Mouse (Mus musculus): Measurements from ENCODE around the gene Gm3238.
"Not testable (repeated sequence)": the region's sequence is repeated elsewhere in the genome, so short reads cannot be mapped to it uniquely, and the experiment has no call there.

DNA sequence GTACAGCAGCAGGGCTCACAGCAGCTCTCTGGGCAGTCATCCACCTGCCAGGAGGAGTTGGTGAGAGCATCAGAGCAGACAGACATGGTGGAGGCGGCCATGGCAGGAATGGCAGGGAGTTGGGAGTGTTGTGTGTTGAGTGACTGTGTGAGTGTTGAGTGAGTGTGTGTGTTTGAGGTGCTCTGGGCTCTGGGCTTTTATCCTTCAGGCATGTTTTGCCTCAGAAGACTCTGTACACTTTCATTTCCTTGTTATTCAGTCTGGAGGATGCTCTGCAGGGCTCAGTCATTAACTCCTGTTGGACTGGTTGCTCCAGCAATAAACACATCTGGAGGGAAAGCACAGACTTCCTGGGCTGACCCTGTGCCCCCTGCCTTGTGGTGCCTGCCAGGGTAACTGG, 11.5 kb downstream of the Gm3238 start, which contains the start of gene Gm3233:
- not testable (repeated sequence) for TF ChIP-seq CTCF, EP300 (IDR thresholded peaks at IDR 0.05; ENCODE audit: low read depth)

All from liver, embryonic 14.5 days (tissue).